Mouse (Mus musculus): ENCODE data around the gene Rab44. TPM values are rescaled to one million over a fixed set of nuclear protein-coding genes. Genes with fewer than 3 reads are reported as not detected.

The Rab44 gene
- total and polyA plus RNA-seq, 3 experiments = 0.23 to 0.70 TPM; not detected in 1

- Histone ChIP-seq H3K27ac (no peak overlapping the region), H3K79me2 (replicated peaks; ENCODE audit: control insufficient read depth, insufficient read depth, low read length) (no peaks in the 10 kb centered on the region), H3K4me1 (ENCODE audit: control insufficient read depth, insufficient read depth, low read length) (no peaks in the 10 kb centered on the region; the same call in 1 of the 2 replicates), H3K9ac (ENCODE audit: low read depth, low read length) (no peak overlapping the region), H3K27me3 (ENCODE audit: control insufficient read depth, insufficient read depth, low read length) (no peaks in the 10 kb centered on the region), H3K36me3 (ENCODE audit: control insufficient read depth, insufficient read depth, low read length) (no peaks in the 10 kb centered on the region), H3K4me3 (no peak overlapping the region)
- no peak for TF ChIP-seq EP300 (IDR thresholded peaks at IDR 0.05; ENCODE audit: insufficient read depth, low read depth, low read length)
- no peak for TF ChIP-seq POLR2A (IDR thresholded peaks at IDR 0.05; ENCODE audit: insufficient read depth, low read depth, low read length)
- no peak for TF ChIP-seq CTCF (IDR thresholded peaks at IDR 0.05)
- no peak for DNase-seq
- intact Hi-C loops (cut with DNase I) = no loop called here
- 67% methylated on average over 5 of the region's 5 CpGs for WGBS
These were observed 15.4 kb downstream of the Rab44 start for GRCm38 (mm10) chr17:29129341-29129740.

- H3K27ac ChIP-seq = no peak overlapping the region
- intact Hi-C loops (cut with DNase I) = no loop called here
- 30% methylated on average over 5 of the region's 5 CpGs for WGBS
- no peaks in the 10 kb centered on the region for H3K79me2 ChIP-seq (replicated peaks; ENCODE audit: control insufficient read depth, insufficient read depth, low read length)
- H3K4me1 ChIP-seq (ENCODE audit: control insufficient read depth, insufficient read depth, low read length) = peaks cover 12% of the 10 kb centered on the region
- H3K9ac ChIP-seq (ENCODE audit: low read depth, low read length) = no peak overlapping the region
- no peak for TF ChIP-seq EP300 (IDR thresholded peaks at IDR 0.05; ENCODE audit: insufficient read depth, low read depth, low read length)
- no peak for TF ChIP-seq POLR2A (IDR thresholded peaks at IDR 0.05; ENCODE audit: insufficient read depth, low read depth, low read length)
- no peak for TF ChIP-seq CTCF (IDR thresholded peaks at IDR 0.05)
- H3K4me3 ChIP-seq = no peak overlapping the region
- no peaks in the 10 kb centered on the region for H3K36me3 ChIP-seq (ENCODE audit: control insufficient read depth, insufficient read depth, low read length)
- DNase-seq = no peak
- no peaks in the 10 kb centered on the region for H3K27me3 ChIP-seq (ENCODE audit: control insufficient read depth, insufficient read depth, low read length)
These were observed 21.1 kb downstream of the Rab44 start for GRCm38 (mm10) chr17:29135066-29135465.

- H3K36me3 ChIP-seq (ENCODE audit: control insufficient read depth, insufficient read depth, low read length) = no peaks in the 10 kb centered on the region
- H3K4me1 ChIP-seq (ENCODE audit: control insufficient read depth, insufficient read depth, low read length) = peaks cover 12% of the 10 kb centered on the region
- WGBS = 33% methylated on average over 6 of the region's 6 CpGs
- 0 out of 2 replicates have a peak, but pooled peaks have one; percentile 31 for TF ChIP-seq EP300 (IDR thresholded peaks at IDR 0.05; ENCODE audit: insufficient read depth, low read depth, low read length)
- TF ChIP-seq POLR2A (IDR thresholded peaks at IDR 0.05; ENCODE audit: insufficient read depth, low read depth, low read length) = no peak
- no peak overlapping the region for H3K4me3 ChIP-seq
- peak overlapping the region; percentile 40 for H3K27ac ChIP-seq
- H3K27me3 ChIP-seq (ENCODE audit: control insufficient read depth, insufficient read depth, low read length) = no peaks in the 10 kb centered on the region
- H3K9ac ChIP-seq (ENCODE audit: low read depth, low read length) = no peak overlapping the region
- H3K79me2 ChIP-seq (replicated peaks; ENCODE audit: control insufficient read depth, insufficient read depth, low read length) = no peaks in the 10 kb centered on the region
- DNase-seq = peak; percentile 82 to 88
- intact Hi-C loops (cut with DNase I) = no loop called here
These were observed 22.3 kb downstream of the Rab44 start for GRCm38 (mm10) chr17:29136236-29136635.

GRCm38 (mm10) chr17:29137906-29138305 lies 24.0 kb downstream of the Rab44 start:
- intact Hi-C loops (cut with DNase I) = no loop called here
- Histone ChIP-seq H3K36me3 (ENCODE audit: control insufficient read depth, insufficient read depth, low read length) (no peaks in the 10 kb centered on the region), H3K27me3 (ENCODE audit: control insufficient read depth, insufficient read depth, low read length) (no peaks in the 10 kb centered on the region), H3K4me3 (no peak overlapping the region), H3K79me2 (replicated peaks; ENCODE audit: control insufficient read depth, insufficient read depth, low read length) (no peaks in the 10 kb centered on the region), H3K27ac (no peak overlapping the region), H3K9ac (ENCODE audit: low read depth, low read length) (no peak overlapping the region), H3K4me1 (ENCODE audit: control insufficient read depth, insufficient read depth, low read length) (peaks cover 12% of the 10 kb centered on the region)
- DNase-seq = no peak
- TF ChIP-seq CTCF (IDR thresholded peaks at IDR 0.05) (no peak), POLR2A (IDR thresholded peaks at IDR 0.05; ENCODE audit: insufficient read depth, low read depth, low read length) (no peak), EP300 (IDR thresholded peaks at IDR 0.05; ENCODE audit: insufficient read depth, low read depth, low read length) (no peak)
- 60% methylated on average over 7 of the region's 7 CpGs for WGBS

GRCm38 (mm10) chr17:29141577-29141976 lies 27.6 kb downstream of the Rab44 start:
- no peak for DNase-seq
- Histone ChIP-seq H3K9ac (ENCODE audit: low read depth, low read length) (no peak overlapping the region), H3K27me3 (ENCODE audit: control insufficient read depth, insufficient read depth, low read length) (no peaks in the 10 kb centered on the region), H3K4me1 (ENCODE audit: control insufficient read depth, insufficient read depth, low read length) (peaks cover under 1% of the 10 kb centered on the region), H3K4me3 (no peak overlapping the region), H3K79me2 (replicated peaks; ENCODE audit: control insufficient read depth, insufficient read depth, low read length) (no peaks in the 10 kb centered on the region), H3K36me3 (ENCODE audit: control insufficient read depth, insufficient read depth, low read length) (no peaks in the 10 kb centered on the region), H3K27ac (no peak overlapping the region)
- intact Hi-C loops (cut with DNase I) = no loop called here
- WGBS = 86% methylated on average over 3 of the region's 3 CpGs
- TF ChIP-seq POLR2A (IDR thresholded peaks at IDR 0.05; ENCODE audit: insufficient read depth, low read depth, low read length) (no peak), CTCF (IDR thresholded peaks at IDR 0.05) (no peak), EP300 (IDR thresholded peaks at IDR 0.05; ENCODE audit: insufficient read depth, low read depth, low read length) (no peak)

GRCm38 (mm10) chr17:29143266-29143665 lies 29.3 kb downstream of the Rab44 start:
- no peak for DNase-seq
- Histone ChIP-seq H3K9ac (ENCODE audit: low read depth, low read length) (no peak overlapping the region), H3K36me3 (ENCODE audit: control insufficient read depth, insufficient read depth, low read length) (no peaks in the 10 kb centered on the region), H3K27me3 (ENCODE audit: control insufficient read depth, insufficient read depth, low read length) (no peaks in the 10 kb centered on the region), H3K4me1 (ENCODE audit: control insufficient read depth, insufficient read depth, low read length) (no peaks in the 10 kb centered on the region), H3K27ac (no peak overlapping the region), H3K79me2 (replicated peaks; ENCODE audit: control insufficient read depth, insufficient read depth, low read length) (no peaks in the 10 kb centered on the region), H3K4me3 (no peak overlapping the region)
- intact Hi-C loops (cut with DNase I) = no loop called here
- TF ChIP-seq POLR2A (IDR thresholded peaks at IDR 0.05; ENCODE audit: insufficient read depth, low read depth, low read length) (no peak), EP300 (IDR thresholded peaks at IDR 0.05; ENCODE audit: insufficient read depth, low read depth, low read length) (no peak), CTCF (IDR thresholded peaks at IDR 0.05) (no peak)
- 85% methylated on average over 8 of the region's 8 CpGs for WGBS
